Mouse (Mus musculus) stomach, postnatal 0 days (tissue): ENCODE results near the gene Igsf8.

Source experiments
- CTCF ChIP-seq: IDR thresholded peaks from 2 replicates; pipeline ENCODE4 v1.5.1; 2016; ENCODE audit warnings: antibody characterized with exemption, low read depth, mild to moderate bottlenecking, moderate library complexity
- EP300 ChIP-seq: optimal IDR thresholded peaks from 2 replicates; pipeline ENCODE3; 2016; ENCODE audit warnings: antibody characterized with exemption

- no peak for TF ChIP-seq CTCF
- TF ChIP-seq EP300, result no peak
Observed at GRCm38 (mm10) chr1:172284221-172284620, 22.8 kb downstream of the Igsf8 start.
